ENCODE assay signal across 14 mouse cellular contexts in the genomic region with DNA sequence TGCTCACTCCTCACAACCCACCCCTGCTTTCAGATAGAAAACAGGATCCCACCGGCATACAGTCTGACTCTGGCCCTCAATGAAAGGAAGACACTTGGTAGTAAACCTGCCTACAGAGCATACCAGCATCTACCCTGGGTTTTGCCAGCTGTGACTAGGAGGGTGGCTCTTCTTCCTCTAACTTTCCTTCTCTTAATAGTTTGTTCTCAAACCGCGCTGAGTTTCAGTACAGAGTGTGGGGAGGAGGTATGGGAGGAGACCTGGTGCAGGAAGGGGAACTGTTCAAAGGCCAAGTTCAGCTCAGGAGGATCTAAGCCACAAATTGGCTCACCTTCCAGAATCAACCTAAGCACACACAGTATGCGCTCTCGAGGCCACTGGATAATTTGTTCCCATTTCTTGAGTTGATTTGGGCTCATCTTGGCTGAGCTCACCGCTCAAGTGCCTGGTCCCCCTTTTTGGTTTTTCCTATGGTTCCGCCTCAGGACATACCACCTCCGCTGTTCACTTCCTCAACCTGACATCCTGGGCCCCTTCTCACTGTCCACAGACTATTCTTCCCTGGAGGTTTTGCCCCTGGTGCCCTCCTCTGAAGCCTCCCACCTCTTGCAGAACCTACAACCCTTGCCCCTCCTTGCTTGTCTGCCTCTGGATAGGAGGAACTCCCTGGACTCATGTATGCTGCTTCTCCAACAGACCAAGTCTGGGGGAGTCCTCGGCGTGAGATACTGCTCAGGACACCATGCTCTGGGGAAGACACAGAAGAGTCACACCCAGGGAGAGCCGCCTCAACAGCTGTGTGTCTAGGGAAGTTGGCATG. TPM values are rescaled to one million over a fixed set of nuclear protein-coding genes. Genes with fewer than 3 reads are reported as not detected.
A peak's percentile ranks its signal among the peaks of the same experiment; 100 is the strongest.
DNase-seq lines count a peak whose midpoint lies in the region; TF ChIP-seq lines count a peak whose summit lies in the region.
"Had no signal": no experiment of that assay in that cellular context is flagged by ENCODE, and none has a peak within 500 bp of the region (broad histone marks: within the 10 kb centered on the region; RNA-seq: fewer than 3 reads in every experiment).

No protein-coding gene starts in this region.

- H3K4me3 ChIP-seq in MEL (ENCODE audit: control insufficient read depth in 1 of 2, insufficient read depth in 1 of 2, low read depth in 2 of 2, low read length in 2 of 2): no peak overlapping the region
- H3K4me3 ChIP-seq: heart, embryonic 12.5 days; hindbrain, embryonic 13.5 days; megakaryocyte, embryonic 14.5 days; neural tube, embryonic 12.5 days had no signal

- TF ChIP-seq RAD21 in MEL (IDR thresholded peaks at IDR 0.05; ENCODE audit: low read depth, low read length): no peak

- no peaks in the 10 kb centered on the region for H3K9me3 ChIP-seq in MEL (replicated peaks; ENCODE audit: insufficient read depth, low read length)
- H3K9me3 ChIP-seq: hindbrain, embryonic 13.5 days; megakaryocyte, embryonic 14.5 days; neural tube, embryonic 12.5 days had no signal

- no peak for TF ChIP-seq POLR2A in MEL (IDR thresholded peaks at IDR 0.05; ENCODE audit: control insufficient read depth in 1 of 2, insufficient read depth in 1 of 2, low read depth in 1 of 2, low read length in 2 of 2, poor library complexity in 1 of 2)

- no peaks in the 10 kb centered on the region for H3K79me2 ChIP-seq in MEL (ENCODE audit: control insufficient read depth, insufficient read depth, low read length, poor library complexity)

- peaks cover 0 to 22% of the 10 kb centered on the region in 2 experiments; a peak in 2 of 4 replicates for H3K36me3 ChIP-seq in MEL (ENCODE audit: control insufficient read depth in 1 of 2, insufficient read depth in 2 of 2, low read length in 2 of 2)
- H3K36me3 ChIP-seq: heart, embryonic 12.5 days; hindbrain, embryonic 13.5 days; neural tube, embryonic 12.5 days had no signal

- TF ChIP-seq EP300 in MEL (IDR thresholded peaks at IDR 0.05; ENCODE audit: low read depth in 1 of 2, low read length in 2 of 2): no peak

- peak overlapping the region; percentile 12; the same call in 1 of the 2 replicates for H3K27ac ChIP-seq in MEL (ENCODE audit: control insufficient read depth, low read depth, low read length)
- H3K27ac ChIP-seq: hindbrain, embryonic 13.5 days; neural tube, embryonic 12.5 days had no signal

- peaks cover 15 to 28% of the 10 kb centered on the region in 2 experiments for H3K4me1 ChIP-seq in MEL (ENCODE audit: control insufficient read depth in 1 of 2, insufficient read depth in 2 of 2, low read length in 2 of 2)
- H3K4me1 ChIP-seq: hindbrain, embryonic 13.5 days; neural tube, embryonic 12.5 days had no signal

- no peak overlapping the region for H3K9ac ChIP-seq in MEL (ENCODE audit: control insufficient read depth, low read depth, low read length, poor library complexity, severe bottlenecking)
- H3K9ac ChIP-seq: heart, embryonic 12.5 days; hindbrain, embryonic 13.5 days; neural tube, embryonic 12.5 days had no signal

- DNase-seq in kidney, adult 9 months: peak; percentile 39
- DNase-seq in kidney, adult 18-20 months: no peak
- peak; percentile 19 for DNase-seq in A20 (ENCODE audit: low read depth, low spot score)
- peak; percentile 66 for DNase-seq in MEL (ENCODE audit: low read depth, low spot score)
- peak; percentile 52 to 56 for DNase-seq in monocyte, adult 2 months (ENCODE audit: low read depth in 1 of 2, low spot score in 2 of 2)
- DNase-seq in ovary, adult 18-20 months (ENCODE audit: low spot score): no peak
- DNase-seq in right cerebral cortex, postnatal 4 days: no peak
- DNase-seq in gastrocnemius, adult 18-20 months (ENCODE audit: low spot score): no peak

- no peaks in the 10 kb centered on the region for H3K27me3 ChIP-seq in MEL (ENCODE audit: control insufficient read depth in 1 of 2, insufficient read depth in 2 of 2, low read length in 2 of 2)
- H3K27me3 ChIP-seq: heart, embryonic 12.5 days; hindbrain, embryonic 13.5 days; neural tube, embryonic 12.5 days had no signal

- TF ChIP-seq CTCF in MEL (IDR thresholded peaks at IDR 0.05 in 2 of 3, conservative IDR thresholded peaks at IDR 0.05 in 1 of 3; ENCODE audit: control insufficient read depth in 1 of 3, insufficient read depth in 1 of 3, low read depth in 2 of 3, low read length in 3 of 3, poor library complexity in 1 of 3, severe bottlenecking in 1 of 3): no peak

TF ChIP-seq in MEL, 35 proteins besides CTCF, POLR2A, EP300 and RAD21:
- TF ChIP-seq RCOR1 (IDR thresholded peaks at IDR 0.05; ENCODE audit: low read depth, low read length) (no peak), ZNF384 (IDR thresholded peaks at IDR 0.05; ENCODE audit: low read depth, low read length) (no peak), MAZ (IDR thresholded peaks at IDR 0.05; ENCODE audit: low read depth, low read length) (no peak), MAX (IDR thresholded peaks at IDR 0.05; ENCODE audit: low read length) (no peak), TAL1 (IDR thresholded peaks at IDR 0.05; ENCODE audit: low read length) (no peak), POLR2AphosphoS5 (IDR thresholded peaks at IDR 0.05; ENCODE audit: borderline replicate concordance, low read depth, low read length) (no peak), HCFC1 (IDR thresholded peaks at IDR 0.05; ENCODE audit: low read depth, low read length) (no peak), E2F4 (IDR thresholded peaks at IDR 0.05; ENCODE audit: borderline replicate concordance, low read depth, low read length) (no peak), SMC3 (IDR thresholded peaks at IDR 0.05; ENCODE audit: low read depth, low read length) (no peak), TBP (IDR thresholded peaks at IDR 0.05; ENCODE audit: low read depth, low read length) (no peak), MXI1 (IDR thresholded peaks at IDR 0.05; ENCODE audit: low read depth, low read length) (no peak), MAFK (IDR thresholded peaks at IDR 0.05; ENCODE audit: borderline replicate concordance, low read depth, low read length) (no peak), ZKSCAN1 (IDR thresholded peaks at IDR 0.05; ENCODE audit: low read depth, low read length) (no peak), CHD1 (IDR thresholded peaks at IDR 0.05; ENCODE audit: low read depth, low read length) (no peak), USF1 (IDR thresholded peaks at IDR 0.05; ENCODE audit: low read depth, low read length) (no peak)

RNA-seq across cellular contexts. Expression of gene Timm8a2, which starts 5.3 kb away (rescaled TPM):
- total RNA-seq in MEL (2012; rRNA removed): not detected in 2 replicates
- polyA plus RNA-seq in MEL (2012; ENCODE audit: insufficient read depth in 1 of 2, insufficient read length in 2 of 2, low read depth in 1 of 2, low replicate concordance in 2 of 2, missing spikeins in 1 of 2): under 1 TPM in 1 of 2 experiments, not detected in 1; 0.18 TPM
- not detected for total RNA-seq in gastrocnemius, adult 18-20 months (2021)
- total RNA-seq: layer of hippocampus, adult 8-10 months had no signal
- polyA plus RNA-seq: heart, embryonic 12.5 days; hindbrain, embryonic 13.5 days; limb, embryonic 11.5 days; neural tube, embryonic 12.5 days had no signal

Comparison
In these comparisons a context has a peak if more than half of its experiments do, and no peak if none do; other contexts are left out.
1. DNase-seq: peak in kidney, adult 9 months (single experiment), A20 (single experiment), MEL (single experiment) and monocyte, adult 2 months (2 of 2); none in kidney, adult 18-20 months (single experiment), ovary, adult 18-20 months (single experiment), right cerebral cortex, postnatal 4 days (single experiment) and gastrocnemius, adult 18-20 months (single experiment).